Mouse (Mus musculus) forebrain, embryonic 16.5 days (tissue): Measurements from ENCODE around the gene Rab11fip3. TPM values are rescaled to one million over a fixed set of nuclear protein-coding genes. Genes with fewer than 3 reads are reported as not detected.
"Not testable (repeated sequence)": the region's sequence is repeated elsewhere in the genome, so short reads cannot be mapped to it uniquely, and the experiment has no call there.

Experiments
- ATAC-seq: fragments of 200-750 bp; cut with Nextera tagmentation; 2 replicates; pipeline ENCODE4 v1.8.0; 2017; ENCODE audit warnings: mild to moderate bottlenecking, moderate library complexity
- H3K27ac ChIP-seq: fragments of 300-500 bp; sonication (generic); 2 replicates; pipeline ENCODE4 v1.5.1; 2014; ENCODE audit warnings: low read length, control low read depth
- H3K27me3 ChIP-seq: fragments of 300-500 bp; sonication (generic); replicated peaks from 2 replicates; pipeline ENCODE4 v1.6.1; 2014; ENCODE audit warnings: low read length; ENCODE audit not compliant: control insufficient read depth, insufficient read depth
- H3K36me3 ChIP-seq: fragments of 300-500 bp; sonication (generic); 2 replicates; pipeline ENCODE4 v1.6.1; 2014; ENCODE audit not compliant: control insufficient read depth, insufficient read depth
- H3K4me1 ChIP-seq: fragments of 300-500 bp; sonication (generic); replicated peaks from 2 replicates; pipeline ENCODE4 v1.6.1; 2014; ENCODE audit warnings: low read length; ENCODE audit not compliant: control insufficient read depth, insufficient read depth
- H3K4me2 ChIP-seq: fragments of 300-500 bp; sonication (generic); 2 replicates; pipeline ENCODE4 v1.6.1; 2014; ENCODE audit warnings: mild to moderate bottlenecking, low read length, control low read depth
- H3K4me3 ChIP-seq: fragments of 300-500 bp; sonication (generic); replicated peaks from 2 replicates; pipeline ENCODE4 v1.5.1; 2014; ENCODE audit warnings: mild to moderate bottlenecking, low read length, control low read depth
- H3K9ac ChIP-seq: fragments of 300-500 bp; sonication (generic); replicated peaks from 2 replicates; pipeline ENCODE4 v1.6.1; 2014; ENCODE audit warnings: low read depth, low read length, control low read depth
- H3K9me3 ChIP-seq: fragments of 300-500 bp; sonication (generic); 2 replicates; pipeline ENCODE4 v1.6.1; 2016; ENCODE audit warnings: low read length; ENCODE audit not compliant: control insufficient read depth
- WGBS: fragments of 180-500 bp; shearing (Covaris S2); extraction: QIAGEN DNeasy Blood & Tissue Kit; methylation state at CpG from one replicate; pipeline ENCODE4 v1.1.7; 2014; 5-methylcytosine and 5-hydroxymethylcytosine counted together
- polyA plus RNA-seq: library from polyadenylated mRNA; unstranded; fragments of >200 nt; fragmentation: Nextera tagmentation; extraction: Ambion mirVana; gene quantifications from 2 replicates; pipeline ENCODE4 v1.2.1, GENCODE M21; 2015

Rab11fip3 gene
- 34.6 and 39.9 TPM in 2 replicates for polyA plus RNA-seq

GRCm38 (mm10) chr17:26068831-26069739 is at the start of gene Rab11fip3:
Gene Rab11fip3, minus strand, starts transcription at chr17:26069555.
- Histone ChIP-seq H3K4me2 (peak within 1 kb of the TSS; percentile 100), H3K4me3 (peak within 1 kb of the TSS; percentile 99), H3K27ac (peak within 1 kb of the TSS; percentile 92), H3K4me1 (peaks cover 39% of the 10 kb centered on the region), H3K36me3 (peaks cover 5% of the 10 kb centered on the region), H3K27me3 (0 out of 2 replicates have a peak, but pooled peaks cover 2% of the 10 kb centered on the region), H3K9me3 (no peaks in the 10 kb centered on the region), H3K9ac (peak within 1 kb of the TSS; percentile 98)
- peak; percentile 96 for ATAC-seq
- under 1% methylated on average over 94 of the region's 94 CpGs for WGBS

GRCm38 (mm10) chr17:26116503-26117258 is 47.3 kb upstream of the Rab11fip3 start:
- Histone ChIP-seq H3K36me3 (no peaks in the 10 kb centered on the region), H3K27me3 (peaks cover 19% of the 10 kb centered on the region), H3K4me3 (no peak overlapping the region), H3K9me3 (no peaks in the 10 kb centered on the region), H3K27ac (no peak overlapping the region), H3K4me2 (no peak overlapping the region), H3K4me1 (peaks cover 9% of the 10 kb centered on the region), H3K9ac (no peak overlapping the region)
- 86% methylated on average over 17 of the region's 17 CpGs for WGBS
- no peak for ATAC-seq

- Histone ChIP-seq H3K36me3 (no peaks in the 10 kb centered on the region), H3K27ac (no peak overlapping the region), H3K4me2 (no peak overlapping the region), H3K9ac (no peak overlapping the region), H3K4me3 (no peak overlapping the region), H3K9me3 (no peaks in the 10 kb centered on the region), H3K27me3 (peaks cover 25% of the 10 kb centered on the region), H3K4me1 (peaks cover 9% of the 10 kb centered on the region)
- WGBS = 100% methylated on average over 1 of the region's 3 CpGs
- no peak for ATAC-seq
Measured at GRCm38 (mm10) chr17:26115956-26116487, 46.7 kb upstream of the Rab11fip3 start.

- peaks cover 27% of the 10 kb centered on the region for H3K27me3 ChIP-seq
- H3K27ac ChIP-seq = no peak overlapping the region
- 81% methylated on average over 7 of the region's 7 CpGs for WGBS
- H3K4me1 ChIP-seq = peaks cover 9% of the 10 kb centered on the region
- no peaks in the 10 kb centered on the region for H3K36me3 ChIP-seq
- H3K9ac ChIP-seq = no peak overlapping the region
- no peak overlapping the region for H3K4me3 ChIP-seq
- H3K9me3 ChIP-seq = no peaks in the 10 kb centered on the region
- ATAC-seq = no peak
- H3K4me2 ChIP-seq = no peak overlapping the region
Measured at GRCm38 (mm10) chr17:26115205-26115898, 46.0 kb upstream of the Rab11fip3 start.

GRCm38 (mm10) chr17:26114461-26114860 is 45.1 kb upstream of the Rab11fip3 start:
- ATAC-seq, H3K4me3 ChIP-seq, H3K27ac ChIP-seq, H3K9ac ChIP-seq, H3K4me2 ChIP-seq, H3K36me3 ChIP-seq, H3K4me1 ChIP-seq, H3K9me3 ChIP-seq: not testable (repeated sequence)
- peaks cover 27% of the 10 kb centered on the region for H3K27me3 ChIP-seq
- WGBS = 64% methylated on average over 7 of the region's 7 CpGs

GRCm38 (mm10) chr17:26114061-26114460 is 44.7 kb upstream of the Rab11fip3 start:
- no peak for ATAC-seq
- 12% methylated on average over 8 of the region's 8 CpGs for WGBS

GRCm38 (mm10) chr17:26113181-26113948 is 44.0 kb upstream of the Rab11fip3 start, which contains the start of gene Tmem8:
Gene Tmem8, plus strand, starts transcription at chr17:26113299.
- H3K4me2 ChIP-seq = peak within 1 kb of the TSS; percentile 69
- no peak within 1 kb of the TSS for H3K27ac ChIP-seq
- peaks cover 9% of the 10 kb centered on the region for H3K4me1 ChIP-seq
- H3K9ac ChIP-seq = peak within 1 kb of the TSS; percentile 88
- H3K9me3 ChIP-seq = no peaks in the 10 kb centered on the region
- peak; percentile 69 for ATAC-seq
- peak within 1 kb of the TSS; percentile 75 for H3K4me3 ChIP-seq
- no peaks in the 10 kb centered on the region for H3K36me3 ChIP-seq
- WGBS = under 1% methylated on average over 66 of the region's 75 CpGs
- H3K27me3 ChIP-seq = peaks cover 27% of the 10 kb centered on the region

More at GRCm38 (mm10) chr17:26114061-26114460, 44.7 kb upstream of the Rab11fip3 start:
- peak overlapping the region; percentile 75 for H3K4me3 ChIP-seq
- H3K27me3 ChIP-seq = peaks cover 27% of the 10 kb centered on the region
- H3K36me3 ChIP-seq = no peaks in the 10 kb centered on the region
- no peaks in the 10 kb centered on the region for H3K9me3 ChIP-seq
- H3K9ac ChIP-seq = peak overlapping the region; percentile 88; the same call in 1 of the 2 replicates
- H3K27ac ChIP-seq = no peak overlapping the region
- H3K4me1 ChIP-seq = peaks cover 9% of the 10 kb centered on the region
- H3K4me2 ChIP-seq = peak overlapping the region; percentile 69

GRCm38 (mm10) chr17:26112751-26113150 is 43.4 kb upstream of the Rab11fip3 start:
- peaks cover 9% of the 10 kb centered on the region for H3K4me1 ChIP-seq
- H3K27me3 ChIP-seq = peaks cover 27% of the 10 kb centered on the region
- WGBS = 18% methylated on average over 14 of the region's 14 CpGs
- H3K9me3 ChIP-seq = no peaks in the 10 kb centered on the region
- H3K4me3 ChIP-seq = peak overlapping the region; percentile 75
- peak overlapping the region; percentile 88 for H3K9ac ChIP-seq
- 0 out of 2 replicates have a peak, but pooled peaks have one; percentile 14 for ATAC-seq
- H3K4me2 ChIP-seq = peak overlapping the region; percentile 69
- H3K36me3 ChIP-seq = no peaks in the 10 kb centered on the region
- no peak overlapping the region for H3K27ac ChIP-seq
